ENCODE assay signal across 8 mouse cellular contexts in the genomic region with DNA sequence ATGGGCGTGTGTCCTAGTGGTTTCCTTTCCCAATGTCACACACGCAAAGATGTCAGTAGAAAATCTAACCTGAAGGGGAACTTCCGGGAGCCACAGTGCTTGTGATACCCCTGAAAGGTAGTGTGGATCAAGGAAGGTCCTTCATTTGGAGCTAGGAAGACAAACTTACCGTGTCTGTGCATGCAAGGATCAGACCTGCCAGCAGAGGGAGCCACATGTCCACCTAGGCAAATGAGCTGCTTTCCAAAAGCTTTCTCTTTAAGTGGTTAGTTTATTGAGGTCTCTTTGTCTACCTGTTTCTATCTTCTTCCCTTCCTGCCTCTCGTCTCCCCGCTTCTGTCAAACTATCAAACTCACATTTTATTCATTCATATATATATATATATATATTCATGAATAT. TPM values are rescaled to one million over a fixed set of nuclear protein-coding genes. Genes with fewer than 3 reads are reported as not detected.
DNase-seq lines count a peak whose midpoint lies in the region; ATAC-seq and TF ChIP-seq lines count a peak whose summit lies in the region.

No protein-coding gene starts in this region.

- no peak overlapping the region for H3K27ac ChIP-seq in forebrain, embryonic 14.5 days (ENCODE audit: low read depth, low read length)
- no peak overlapping the region for H3K27ac ChIP-seq in forebrain, embryonic 15.5 days (replicated peaks)
- 0 out of 2 replicates have a peak overlapping the region, but pooled peaks have one; percentile 9 for H3K27ac ChIP-seq in heart, embryonic 10.5 days
- 0 out of 2 replicates have a peak overlapping the region, but pooled peaks have one; percentile 17 for H3K27ac ChIP-seq in spleen, adult 2 months (ENCODE audit: insufficient read depth, low read length)

- H3K9ac ChIP-seq in forebrain, embryonic 14.5 days (ENCODE audit: low read length): no peak overlapping the region
- no peak overlapping the region for H3K9ac ChIP-seq in forebrain, embryonic 15.5 days (replicated peaks)

- no peak overlapping the region for H3K4me3 ChIP-seq in forebrain, embryonic 14.5 days (ENCODE audit: low read depth, low read length)
- H3K4me3 ChIP-seq in forebrain, embryonic 15.5 days: no peak overlapping the region
- H3K4me3 ChIP-seq in heart, embryonic 10.5 days: no peak overlapping the region
- no peak overlapping the region for H3K4me3 ChIP-seq in spleen, adult 2 months (ENCODE audit: extremely low read depth, insufficient read depth, insufficient read length)

- TF ChIP-seq POLR2A in spleen, adult 2 months (IDR thresholded peaks at IDR 0.05; ENCODE audit: low read depth, low read length): no peak

- H3K36me3 ChIP-seq in forebrain, embryonic 14.5 days (ENCODE audit: control insufficient read depth, insufficient read depth, low read length): peaks cover 15% of the 10 kb centered on the region
- H3K36me3 ChIP-seq in forebrain, embryonic 15.5 days: peaks cover 4% of the 10 kb centered on the region
- peaks cover 15% of the 10 kb centered on the region for H3K36me3 ChIP-seq in heart, embryonic 10.5 days
- no peaks in the 10 kb centered on the region for H3K36me3 ChIP-seq in spleen, adult 2 months (ENCODE audit: control insufficient read depth, insufficient read depth, low read length)

- H3K9me3 ChIP-seq in forebrain, embryonic 14.5 days (replicated peaks; ENCODE audit: control insufficient read depth, low read length): no peaks in the 10 kb centered on the region
- H3K9me3 ChIP-seq in forebrain, embryonic 15.5 days: no peaks in the 10 kb centered on the region
- no peaks in the 10 kb centered on the region for H3K9me3 ChIP-seq in heart, embryonic 10.5 days

- no peaks in the 10 kb centered on the region for H3K27me3 ChIP-seq in forebrain, embryonic 14.5 days (replicated peaks; ENCODE audit: control insufficient read depth, insufficient read depth, low read length)
- H3K27me3 ChIP-seq in forebrain, embryonic 15.5 days: no peaks in the 10 kb centered on the region
- no peaks in the 10 kb centered on the region for H3K27me3 ChIP-seq in heart, embryonic 10.5 days (ENCODE audit: insufficient read depth, poor library complexity, severe bottlenecking)
- H3K27me3 ChIP-seq in spleen, adult 2 months (ENCODE audit: control insufficient read depth, insufficient read depth, low read length): no peaks in the 10 kb centered on the region

- ATAC-seq in forebrain, embryonic 14.5 days: no peak
- no peak for ATAC-seq in forebrain, embryonic 15.5 days (replicated peaks)

- peak; percentile 84 for DNase-seq in forebrain, embryonic 14.5 days (ENCODE audit: low spot score)
- peak; percentile 96 for DNase-seq in adipocyte (ENCODE audit: low spot score)
- DNase-seq in embryo, embryonic 10 days (ENCODE audit: low spot score): peak; percentile 91
- peak; percentile 91 for DNase-seq in heart, embryonic 10.5 days (ENCODE audit: low spot score)
- peak; percentile 81 to 82 for DNase-seq in layer of hippocampus, postnatal 14 days (ENCODE audit: low spot score in 2 of 2)
- DNase-seq in lung, postnatal 36 days: peak; percentile 94
- peak; percentile 57 to 70 for DNase-seq in spleen, adult 2 months (ENCODE audit: low read depth in 1 of 2, low spot score in 2 of 2)

- peak; percentile 94; the same call in 1 of the 2 replicates for TF ChIP-seq CTCF in spleen, adult 2 months (IDR thresholded peaks at IDR 0.05; ENCODE audit: extremely low read depth, insufficient read depth, insufficient read length, insufficient replicate concordance)

- no peaks in the 10 kb centered on the region for H3K4me1 ChIP-seq in forebrain, embryonic 14.5 days (ENCODE audit: control insufficient read depth, insufficient read depth, low read length)
- no peaks in the 10 kb centered on the region for H3K4me1 ChIP-seq in forebrain, embryonic 15.5 days
- no peaks in the 10 kb centered on the region for H3K4me1 ChIP-seq in heart, embryonic 10.5 days
- no peaks in the 10 kb centered on the region for H3K4me1 ChIP-seq in spleen, adult 2 months (ENCODE audit: control insufficient read depth, insufficient read depth, insufficient read length)

- 21% methylated on average over 6 of the region's 6 CpGs for WGBS in forebrain, embryonic 14.5 days
- WGBS in forebrain, embryonic 15.5 days: 21% methylated on average over 6 of the region's 6 CpGs
- 22% methylated on average over 6 of the region's 6 CpGs for WGBS in heart, embryonic 10.5 days
- WGBS in spleen, adult 2 months: 17% methylated on average over 6 of the region's 6 CpGs

- H3K4me2 ChIP-seq in forebrain, embryonic 14.5 days (ENCODE audit: low read length): no peak overlapping the region
- H3K4me2 ChIP-seq in forebrain, embryonic 15.5 days (replicated peaks): no peak overlapping the region

RNA-seq across cellular contexts. Expression of a gene that starts 40.0 kb away (rescaled TPM):
- polyA plus RNA-seq in forebrain, embryonic 14.5 days (2014; fragmentation: Nextera tagmentation; extraction: Ambion mirVana): 383 and 409 TPM in 2 replicates
- polyA plus RNA-seq in forebrain, embryonic 15.5 days (2015; fragmentation: Nextera tagmentation; extraction: Ambion mirVana): 396 and 402 TPM in 2 replicates
- polyA plus RNA-seq in heart, embryonic 10.5 days (2016; fragmentation: Nextera tagmentation; extraction: Ambion mirVana): 369 and 431 TPM in 2 replicates
- 100 to 1,000 TPM; 430 to 453 TPM for total RNA-seq in layer of hippocampus, postnatal 14 days (2021)
- polyA plus RNA-seq in spleen, adult 2 months (2012; rRNA removed): 141 and 229 TPM in 2 replicates

RNA-seq across cellular contexts. Expression of a gene that starts 54.4 kb away (rescaled TPM):
- 26.1 and 34.1 TPM in 2 replicates for polyA plus RNA-seq in forebrain, embryonic 14.5 days (2014; fragmentation: Nextera tagmentation; extraction: Ambion mirVana)
- 38.4 and 42.6 TPM in 2 replicates for polyA plus RNA-seq in forebrain, embryonic 15.5 days (2015; fragmentation: Nextera tagmentation; extraction: Ambion mirVana)
- 30.9 and 33.1 TPM in 2 replicates for polyA plus RNA-seq in heart, embryonic 10.5 days (2016; fragmentation: Nextera tagmentation; extraction: Ambion mirVana)
- 10 to 100 TPM; 48.1 to 52.4 TPM for total RNA-seq in layer of hippocampus, postnatal 14 days (2021)
- 12.3 and 15.2 TPM in 2 replicates for polyA plus RNA-seq in spleen, adult 2 months (2012; rRNA removed)

Comparison
In these comparisons a context has a peak if more than half of its experiments do, and no peak if none do; other contexts are left out.
1. H3K27ac ChIP-seq: peak in heart, embryonic 10.5 days (single experiment) and spleen, adult 2 months (single experiment); none in forebrain, embryonic 14.5 days (single experiment) and forebrain, embryonic 15.5 days (single experiment).
2. Peak in every context shown above with its lines, with median percentiles within 50 percentile points of each other: DNase-seq.